Mouse (Mus musculus): ENCODE measurements around the gene Eng.

DNA sequence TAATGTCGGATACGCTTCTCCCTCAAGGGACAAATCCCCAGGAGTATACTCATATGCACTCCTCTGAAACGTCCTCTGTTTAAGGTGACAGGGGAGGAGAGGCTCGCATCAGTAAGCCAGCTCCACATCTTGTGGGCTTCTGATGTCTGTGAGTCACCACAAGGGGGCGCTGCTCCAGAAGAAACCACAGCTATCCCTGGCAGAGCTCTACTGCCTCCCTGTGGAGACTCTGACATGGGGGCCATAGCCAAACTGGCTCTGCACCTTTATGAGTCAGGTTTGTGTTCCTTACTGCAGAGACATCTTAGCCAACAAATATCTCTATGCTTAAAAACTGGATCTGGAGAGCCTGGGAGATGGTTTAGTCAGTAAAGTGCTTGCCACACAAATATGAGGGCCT lies 43.0 kb downstream of the Eng start:
- TF ChIP-seq CTCF (conservative IDR thresholded peaks at IDR 0.05; ENCODE audit: insufficient read depth, insufficient read length, low read depth, low read length) (peak; percentile 100; the same call in 1 of the 2 replicates), POLR2A (IDR thresholded peaks at IDR 0.05; ENCODE audit: low read depth, low read length) (no peak)

All from kidney, adult 2 months (tissue).